Mouse (Mus musculus) forebrain, embryonic 10.5 days (tissue): ENCODE measurements around the gene Pla2g4b. TPM values are rescaled to one million over a fixed set of nuclear protein-coding genes. Genes with fewer than 3 reads are reported as not detected.

ENCODE experiments used
- DNase-seq: peaks from one replicate; pipeline ENCODE4 v3.0.0-alpha.2; 2017; ENCODE audit warnings: low spot score; ENCODE audit errors: extremely low spot score
- H3K27ac ChIP-seq: fragments of 300-500 bp; sonication (generic); 2 replicates; pipeline ENCODE4 v1.5.1; 2016; ENCODE audit warnings: mild to moderate bottlenecking
- H3K27me3 ChIP-seq: fragments of 300-500 bp; sonication (generic); 2 replicates; pipeline ENCODE4 v1.6.1; 2016; ENCODE audit warnings: mild to moderate bottlenecking; ENCODE audit not compliant: poor library complexity, severe bottlenecking
- H3K36me3 ChIP-seq: fragments of 300-500 bp; sonication (generic); replicated peaks from 2 replicates; pipeline ENCODE4 v1.6.1; 2016; ENCODE audit warnings: mild to moderate bottlenecking, moderate library complexity
- H3K4me1 ChIP-seq: fragments of 300-500 bp; sonication (generic); 2 replicates; pipeline ENCODE4 v1.6.1; 2016
- H3K4me3 ChIP-seq: fragments of 300-500 bp; sonication (generic); 2 replicates; pipeline ENCODE4 v1.5.1; 2016; ENCODE audit warnings: mild to moderate bottlenecking, moderate library complexity
- H3K9me3 ChIP-seq: fragments of 300-500 bp; sonication (generic); 2 replicates; pipeline ENCODE4 v1.6.1; 2016; ENCODE audit warnings: mild to moderate bottlenecking, moderate library complexity
- WGBS: fragments of 180-500 bp; shearing (Covaris S2); methylation state at CpG from one replicate; pipeline ENCODE4 v1.1.7; 2016; 5-methylcytosine and 5-hydroxymethylcytosine counted together
- polyA plus RNA-seq: library from polyadenylated mRNA; unstranded; fragments of >200 nt; fragmentation: Nextera tagmentation; extraction: Ambion mirVana; gene quantifications from 2 replicates; pipeline ENCODE4 v1.2.1, GENCODE M21; 2016

The Pla2g4b gene
- polyA plus RNA-seq, 1 experiment from 2014 or later, result 2.6 TPM

DNA sequence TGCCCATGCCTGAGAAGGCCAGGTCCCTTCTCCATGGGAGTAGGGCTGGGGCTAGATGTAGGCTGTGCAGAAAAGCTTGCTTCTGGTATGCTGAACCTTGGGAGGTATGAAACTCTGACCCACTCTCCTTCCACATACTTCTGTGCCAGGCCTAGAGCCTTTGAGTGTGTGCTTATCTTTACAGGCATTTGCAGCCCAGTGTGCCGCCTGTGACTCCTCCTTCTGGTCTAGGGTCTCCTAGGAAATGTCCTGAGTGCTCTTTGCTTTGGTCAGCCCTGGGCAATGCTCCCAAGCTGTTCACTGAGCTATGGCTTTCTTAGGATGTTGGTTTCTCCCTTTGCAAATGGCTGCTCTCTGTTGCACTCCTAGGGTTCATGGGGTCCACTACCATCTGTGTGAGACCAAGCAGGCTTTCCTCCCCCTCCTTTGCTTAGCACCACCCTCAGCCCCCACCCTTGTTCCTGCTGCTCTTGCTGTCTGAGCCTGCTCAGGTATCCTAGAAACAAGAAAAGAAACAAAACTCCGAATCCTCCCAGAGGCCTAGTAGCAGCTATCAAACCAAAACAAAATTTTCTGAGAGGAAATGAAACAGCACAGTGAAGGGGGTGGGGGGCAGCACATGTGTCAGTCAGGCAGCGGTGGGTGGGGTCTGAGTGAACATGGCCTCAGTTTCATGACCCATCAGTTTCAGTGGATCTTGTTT, 32.2 kb upstream of the Pla2g4b start:
- Histone ChIP-seq H3K27me3 (no peaks in the 10 kb centered on the region), H3K36me3 (peaks cover 7% of the 10 kb centered on the region; the same call in 1 of the 2 replicates), H3K27ac (no peak overlapping the region), H3K4me1 (peaks cover 4% of the 10 kb centered on the region; the same call in 1 of the 2 replicates), H3K9me3 (no peaks in the 10 kb centered on the region), H3K4me3 (no peak overlapping the region)
- no peak for DNase-seq
- 77% methylated on average over 3 of the region's 3 CpGs for WGBS

DNA sequence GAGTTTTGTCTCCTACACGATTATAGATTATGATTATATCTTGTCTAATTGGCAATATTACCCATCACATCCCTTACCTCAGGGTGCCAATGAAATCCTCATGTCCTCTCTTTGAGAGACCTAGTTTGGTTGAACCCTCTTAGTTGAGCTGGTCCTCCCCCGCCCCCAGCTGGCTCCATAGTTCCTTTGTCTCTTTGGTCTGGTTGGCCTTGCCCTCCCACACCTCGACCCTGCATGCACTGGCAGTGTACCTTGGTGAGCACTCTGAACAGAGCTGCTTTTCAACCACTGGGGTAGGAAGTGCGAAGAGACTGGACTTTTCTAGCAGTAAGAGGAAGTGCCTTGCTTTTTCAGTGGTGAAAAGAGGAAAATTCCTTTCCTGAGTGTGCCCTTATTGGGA, 31.3 kb upstream of the Pla2g4b start:
- Histone ChIP-seq H3K4me3 (no peak overlapping the region), H3K9me3 (no peaks in the 10 kb centered on the region), H3K27ac (no peak overlapping the region), H3K36me3 (peaks cover 7% of the 10 kb centered on the region; the same call in 1 of the 2 replicates), H3K27me3 (no peaks in the 10 kb centered on the region), H3K4me1 (peaks cover 4% of the 10 kb centered on the region; the same call in 1 of the 2 replicates)
- DNase-seq, result no peak
- WGBS, result 78% methylated on average over 4 of the region's 4 CpGs

DNA sequence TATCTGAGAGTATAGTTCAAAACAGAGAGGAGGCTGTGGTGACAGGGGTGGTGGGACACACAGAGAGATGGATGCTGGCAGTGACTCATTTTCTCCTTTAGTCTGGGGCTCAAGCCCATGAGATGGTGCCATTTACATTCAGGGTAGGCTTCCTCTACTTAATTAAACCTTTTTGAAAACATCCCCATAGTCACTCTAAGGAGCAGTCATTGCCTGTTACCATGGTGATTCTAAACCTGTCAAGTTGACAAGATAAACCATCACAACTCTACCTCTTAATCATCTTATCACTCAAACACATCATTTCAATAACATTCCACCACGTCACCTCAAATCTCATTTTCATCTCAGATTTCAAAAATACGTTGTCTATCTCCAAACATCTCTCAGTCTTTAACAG, 29.2 kb upstream of the Pla2g4b start:
- peaks cover 7% of the 10 kb centered on the region; the same call in 1 of the 2 replicates for H3K4me1 ChIP-seq

GRCm38 (mm10) chr2:120006696-120007095, 26.5 kb upstream of the Pla2g4b start:
- H3K36me3 ChIP-seq, result no peaks in the 10 kb centered on the region
- H3K4me1 ChIP-seq, result peaks cover 4% of the 10 kb centered on the region; the same call in 1 of the 2 replicates
- H3K27me3 ChIP-seq, result no peaks in the 10 kb centered on the region
- H3K4me3 ChIP-seq, result no peak overlapping the region
- H3K27ac ChIP-seq, result no peak overlapping the region
- DNase-seq, result no peak
- no peaks in the 10 kb centered on the region for H3K9me3 ChIP-seq
- 94% methylated on average over 7 of the region's 7 CpGs for WGBS

More for the DNA sequence above, 29.2 kb upstream of the Pla2g4b start:
- H3K27me3 ChIP-seq, result no peaks in the 10 kb centered on the region
- no peak for DNase-seq
- no peaks in the 10 kb centered on the region for H3K9me3 ChIP-seq
- no peak overlapping the region for H3K4me3 ChIP-seq
- H3K27ac ChIP-seq, result no peak overlapping the region
- H3K36me3 ChIP-seq, result 0 out of 2 replicates have a peak, but pooled peaks cover 3% of the 10 kb centered on the region
- WGBS, result 91% methylated on average over 2 of the region's 2 CpGs

GRCm38 (mm10) chr2:120007680-120008210, 25.5 kb upstream of the Pla2g4b start:
- Histone ChIP-seq H3K36me3 (peaks cover 3% of the 10 kb centered on the region), H3K27ac (no peak overlapping the region), H3K4me3 (no peak overlapping the region), H3K27me3 (no peaks in the 10 kb centered on the region), H3K9me3 (no peaks in the 10 kb centered on the region), H3K4me1 (peaks cover 3% of the 10 kb centered on the region; the same call in 1 of the 2 replicates)
- WGBS, result 86% methylated on average over 4 of the region's 4 CpGs
- no peak for DNase-seq

DNA sequence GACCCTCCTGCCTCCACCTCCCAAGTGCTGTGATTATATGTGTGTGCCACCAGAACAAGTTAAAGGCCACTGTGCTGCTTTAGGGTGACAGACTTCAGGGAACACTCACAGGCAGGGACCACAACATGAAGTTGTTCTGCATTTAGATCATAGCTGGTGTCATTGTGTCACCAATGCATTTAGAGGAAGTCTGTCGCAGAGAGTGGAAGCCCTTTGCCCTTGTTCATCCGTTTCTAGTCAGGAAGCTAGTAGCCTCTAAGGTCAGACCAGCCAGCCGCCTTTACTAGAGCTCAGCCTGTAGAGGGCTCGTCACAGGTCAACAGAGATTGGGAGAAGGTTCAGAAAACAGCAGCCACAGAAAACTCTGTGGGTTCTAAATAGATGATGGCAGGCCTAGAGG, 24.5 kb upstream of the Pla2g4b start:
- peaks cover 3% of the 10 kb centered on the region; the same call in 1 of the 2 replicates for H3K4me1 ChIP-seq
- no peak overlapping the region for H3K4me3 ChIP-seq
- WGBS, result 79% methylated on average over 4 of the region's 4 CpGs
- H3K27me3 ChIP-seq, result no peaks in the 10 kb centered on the region
- H3K27ac ChIP-seq, result no peak overlapping the region
- DNase-seq, result no peak
- H3K36me3 ChIP-seq, result peaks cover 11% of the 10 kb centered on the region
- H3K9me3 ChIP-seq, result no peaks in the 10 kb centered on the region

GRCm38 (mm10) chr2:120011462-120012200, 21.6 kb upstream of the Pla2g4b start:
- H3K27ac ChIP-seq, result no peak overlapping the region
- H3K9me3 ChIP-seq, result no peaks in the 10 kb centered on the region
- WGBS, result 87% methylated on average over 8 of the region's 8 CpGs
- no peaks in the 10 kb centered on the region for H3K27me3 ChIP-seq
- no peak overlapping the region for H3K4me3 ChIP-seq
- DNase-seq, result peak; percentile 43
- peaks cover 3% of the 10 kb centered on the region; the same call in 1 of the 2 replicates for H3K4me1 ChIP-seq
- H3K36me3 ChIP-seq, result peaks cover 26% of the 10 kb centered on the region

DNA sequence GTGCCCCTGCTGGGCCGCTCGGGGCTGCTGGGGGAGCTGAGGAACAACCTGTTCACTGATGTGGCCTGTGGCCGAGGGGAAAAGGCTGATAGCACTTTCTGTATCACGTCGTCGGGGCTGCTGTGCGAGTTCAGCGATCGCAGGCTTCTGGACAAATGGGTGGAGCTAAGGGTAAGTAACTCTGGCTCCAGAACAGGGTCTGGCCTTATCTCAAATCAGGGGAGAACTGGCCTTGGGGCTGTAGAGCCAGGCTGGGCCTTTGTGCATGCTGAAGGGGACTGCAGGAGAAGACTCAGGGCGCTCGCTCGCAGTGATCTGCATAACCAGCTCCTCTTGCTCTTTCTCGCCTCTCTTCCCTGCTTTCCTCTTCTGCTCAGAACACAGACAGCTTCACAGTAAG, 20.3 kb upstream of the Pla2g4b start:
- Histone ChIP-seq H3K27me3 (no peaks in the 10 kb centered on the region), H3K9me3 (no peaks in the 10 kb centered on the region), H3K4me1 (no peaks in the 10 kb centered on the region; the same call in 1 of the 2 replicates), H3K27ac (no peak overlapping the region), H3K4me3 (no peak overlapping the region), H3K36me3 (peaks cover 39% of the 10 kb centered on the region)
- no peak for DNase-seq
- WGBS, result 84% methylated on average over 13 of the region's 13 CpGs

- Histone ChIP-seq H3K4me1 (no peaks in the 10 kb centered on the region), H3K4me3 (no peak overlapping the region), H3K9me3 (no peaks in the 10 kb centered on the region), H3K27ac (no peak overlapping the region), H3K27me3 (no peaks in the 10 kb centered on the region), H3K36me3 (peaks cover 48% of the 10 kb centered on the region)
- no peak for DNase-seq
- WGBS, result 91% methylated on average over 2 of the region's 2 CpGs
These were observed 19.3 kb upstream of the Pla2g4b start for GRCm38 (mm10) chr2:120013831-120014486.

- H3K27me3 ChIP-seq, result no peaks in the 10 kb centered on the region
- WGBS, result 89% methylated on average over 4 of the region's 4 CpGs
- no peak for DNase-seq
- no peak overlapping the region for H3K27ac ChIP-seq
- H3K4me3 ChIP-seq, result no peak overlapping the region
- H3K36me3 ChIP-seq, result peaks cover 64% of the 10 kb centered on the region
- H3K4me1 ChIP-seq, result no peaks in the 10 kb centered on the region
- H3K9me3 ChIP-seq, result no peaks in the 10 kb centered on the region
These were observed 17.3 kb upstream of the Pla2g4b start for GRCm38 (mm10) chr2:120015882-120016281.

GRCm38 (mm10) chr2:120017599-120017998, 15.6 kb upstream of the Pla2g4b start:
- peaks cover 79% of the 10 kb centered on the region for H3K36me3 ChIP-seq
- H3K9me3 ChIP-seq, result no peaks in the 10 kb centered on the region
- H3K27ac ChIP-seq, result no peak overlapping the region
- 92% methylated on average over 12 of the region's 12 CpGs for WGBS
- H3K4me1 ChIP-seq, result no peaks in the 10 kb centered on the region
- no peak overlapping the region for H3K4me3 ChIP-seq
- DNase-seq, result no peak
- H3K27me3 ChIP-seq, result no peaks in the 10 kb centered on the region

GRCm38 (mm10) chr2:120024337-120024736, 8.9 kb upstream of the Pla2g4b start:
- Histone ChIP-seq H3K36me3 (peaks cover 64% of the 10 kb centered on the region), H3K27me3 (no peaks in the 10 kb centered on the region), H3K9me3 (no peaks in the 10 kb centered on the region), H3K27ac (no peak overlapping the region), H3K4me1 (peaks cover 19% of the 10 kb centered on the region), H3K4me3 (no peak overlapping the region)
- no peak for DNase-seq
- WGBS, result 94% methylated on average over 5 of the region's 5 CpGs
